Mouse (Mus musculus) forebrain, embryonic 16.5 days (tissue): ENCODE measurements around the gene Lilr4b. TPM values are rescaled to one million over a fixed set of nuclear protein-coding genes. Genes with fewer than 3 reads are reported as not detected.

Source experiments
- ATAC-seq: fragments of 200-750 bp; cut with Nextera tagmentation; 2 replicates; pipeline ENCODE4 v1.8.0; 2017; ENCODE audit warnings: mild to moderate bottlenecking, moderate library complexity
- H3K27ac ChIP-seq: fragments of 300-500 bp; sonication (generic); 2 replicates; pipeline ENCODE4 v1.5.1; 2014; ENCODE audit warnings: low read length, control low read depth
- H3K27me3 ChIP-seq: fragments of 300-500 bp; sonication (generic); replicated peaks from 2 replicates; pipeline ENCODE4 v1.6.1; 2014; ENCODE audit warnings: low read length; ENCODE audit not compliant: control insufficient read depth, insufficient read depth
- H3K36me3 ChIP-seq: fragments of 300-500 bp; sonication (generic); 2 replicates; pipeline ENCODE4 v1.6.1; 2014; ENCODE audit not compliant: control insufficient read depth, insufficient read depth
- H3K4me1 ChIP-seq: fragments of 300-500 bp; sonication (generic); replicated peaks from 2 replicates; pipeline ENCODE4 v1.6.1; 2014; ENCODE audit warnings: low read length; ENCODE audit not compliant: control insufficient read depth, insufficient read depth
- H3K4me2 ChIP-seq: fragments of 300-500 bp; sonication (generic); 2 replicates; pipeline ENCODE4 v1.6.1; 2014; ENCODE audit warnings: mild to moderate bottlenecking, low read length, control low read depth
- H3K4me3 ChIP-seq: fragments of 300-500 bp; sonication (generic); replicated peaks from 2 replicates; pipeline ENCODE4 v1.5.1; 2014; ENCODE audit warnings: mild to moderate bottlenecking, low read length, control low read depth
- H3K9ac ChIP-seq: fragments of 300-500 bp; sonication (generic); replicated peaks from 2 replicates; pipeline ENCODE4 v1.6.1; 2014; ENCODE audit warnings: low read depth, low read length, control low read depth
- H3K9me3 ChIP-seq: fragments of 300-500 bp; sonication (generic); 2 replicates; pipeline ENCODE4 v1.6.1; 2016; ENCODE audit warnings: low read length; ENCODE audit not compliant: control insufficient read depth
- WGBS: fragments of 180-500 bp; shearing (Covaris S2); extraction: QIAGEN DNeasy Blood & Tissue Kit; methylation state at CpG from one replicate; pipeline ENCODE4 v1.1.7; 2014; 5-methylcytosine and 5-hydroxymethylcytosine counted together
- polyA plus RNA-seq: library from polyadenylated mRNA; unstranded; fragments of >200 nt; fragmentation: Nextera tagmentation; extraction: Ambion mirVana; gene quantifications from 2 replicates; pipeline ENCODE4 v1.2.1, GENCODE M21; 2015

The Lilr4b gene
- polyA plus RNA-seq, 1 experiment from 2014 or later = not detected

GRCm38 (mm10) chr10:51520021-51520420 lies 39.6 kb downstream of the Lilr4b start:
- no peaks in the 10 kb centered on the region for H3K36me3 ChIP-seq
- no peak overlapping the region for H3K4me3 ChIP-seq
- H3K27ac ChIP-seq = no peak overlapping the region
- ATAC-seq = no peak
- H3K4me2 ChIP-seq = no peak overlapping the region
- no peak overlapping the region for H3K9ac ChIP-seq
- no peaks in the 10 kb centered on the region for H3K9me3 ChIP-seq
- H3K27me3 ChIP-seq = no peaks in the 10 kb centered on the region
- no peaks in the 10 kb centered on the region for H3K4me1 ChIP-seq

- no peaks in the 10 kb centered on the region for H3K9me3 ChIP-seq
- no peak overlapping the region for H3K4me3 ChIP-seq
- H3K9ac ChIP-seq = no peak overlapping the region
- no peaks in the 10 kb centered on the region for H3K4me1 ChIP-seq
- H3K4me2 ChIP-seq = no peak overlapping the region
- H3K36me3 ChIP-seq = no peaks in the 10 kb centered on the region
- no peaks in the 10 kb centered on the region for H3K27me3 ChIP-seq
- no peak for ATAC-seq
- no peak overlapping the region for H3K27ac ChIP-seq
These were observed 41.0 kb downstream of the Lilr4b start for GRCm38 (mm10) chr10:51521453-51521852.

- no peak overlapping the region for H3K27ac ChIP-seq
- ATAC-seq = no peak
- no peaks in the 10 kb centered on the region for H3K9me3 ChIP-seq
- H3K36me3 ChIP-seq = no peaks in the 10 kb centered on the region
- no peaks in the 10 kb centered on the region for H3K27me3 ChIP-seq
- H3K4me3 ChIP-seq = no peak overlapping the region
- no peaks in the 10 kb centered on the region for H3K4me1 ChIP-seq
- H3K9ac ChIP-seq = no peak overlapping the region
- no peak overlapping the region for H3K4me2 ChIP-seq
- 69% methylated on average over 7 of the region's 7 CpGs for WGBS
These were observed 45.7 kb downstream of the Lilr4b start for GRCm38 (mm10) chr10:51526090-51526489.

- Histone ChIP-seq H3K36me3 (no peaks in the 10 kb centered on the region), H3K27me3 (no peaks in the 10 kb centered on the region), H3K4me2 (no peak overlapping the region), H3K27ac (no peak overlapping the region), H3K9ac (no peak overlapping the region), H3K4me1 (no peaks in the 10 kb centered on the region), H3K4me3 (no peak overlapping the region), H3K9me3 (no peaks in the 10 kb centered on the region)
- WGBS = 85% methylated on average over 4 of the region's 4 CpGs
- ATAC-seq = no peak
These were observed 46.2 kb downstream of the Lilr4b start for GRCm38 (mm10) chr10:51526633-51527032.

GRCm38 (mm10) chr10:51528840-51529434 lies 48.5 kb downstream of the Lilr4b start:
- Histone ChIP-seq H3K27me3 (no peaks in the 10 kb centered on the region), H3K4me3 (no peak overlapping the region), H3K27ac (no peak overlapping the region), H3K4me1 (no peaks in the 10 kb centered on the region), H3K4me2 (no peak overlapping the region), H3K36me3 (no peaks in the 10 kb centered on the region), H3K9ac (no peak overlapping the region), H3K9me3 (no peaks in the 10 kb centered on the region)
- ATAC-seq = no peak
- 78% methylated on average over 8 of the region's 8 CpGs for WGBS

GRCm38 (mm10) chr10:51529497-51529896 lies 49.1 kb downstream of the Lilr4b start:
- Histone ChIP-seq H3K4me2 (no peak overlapping the region), H3K9ac (no peak overlapping the region), H3K27ac (no peak overlapping the region), H3K4me1 (no peaks in the 10 kb centered on the region), H3K27me3 (no peaks in the 10 kb centered on the region), H3K4me3 (no peak overlapping the region), H3K9me3 (no peaks in the 10 kb centered on the region), H3K36me3 (no peaks in the 10 kb centered on the region)
- 77% methylated on average over 3 of the region's 3 CpGs for WGBS
- no peak for ATAC-seq

- no peaks in the 10 kb centered on the region for H3K4me1 ChIP-seq
- H3K36me3 ChIP-seq = no peaks in the 10 kb centered on the region
- no peak overlapping the region for H3K27ac ChIP-seq
- no peak for ATAC-seq
- H3K4me2 ChIP-seq = no peak overlapping the region
- WGBS = 86% methylated on average over 7 of the region's 7 CpGs
- H3K9ac ChIP-seq = no peak overlapping the region
- no peaks in the 10 kb centered on the region for H3K27me3 ChIP-seq
- H3K9me3 ChIP-seq = no peaks in the 10 kb centered on the region
- no peak overlapping the region for H3K4me3 ChIP-seq
These were observed 50.4 kb downstream of the Lilr4b start for GRCm38 (mm10) chr10:51530813-51531212.

Other genes with a start within 250 kb of the Lilr4b start
- gene Gm49339, start within 50 bp of the Lilr4b start, polyA plus RNA-seq = not detected in 2 replicates
- gene Lilrb4a, start 10.3 kb downstream of the Lilr4b start, polyA plus RNA-seq = 0.58 and 0.80 TPM in 2 replicates
- 1.8 and 2.6 TPM in 2 replicates for gene Fam162b, start 109.9 kb downstream of the Lilr4b start, polyA plus RNA-seq
- gene Gprc6a, start 150.8 kb downstream of the Lilr4b start, polyA plus RNA-seq = not detected in 2 replicates
- gene Rfx6, start 197.1 kb downstream of the Lilr4b start, polyA plus RNA-seq = not detected in 2 replicates